Mouse (Mus musculus): ENCODE measurements around the gene Trim62.

The Trim62 gene

DNA sequence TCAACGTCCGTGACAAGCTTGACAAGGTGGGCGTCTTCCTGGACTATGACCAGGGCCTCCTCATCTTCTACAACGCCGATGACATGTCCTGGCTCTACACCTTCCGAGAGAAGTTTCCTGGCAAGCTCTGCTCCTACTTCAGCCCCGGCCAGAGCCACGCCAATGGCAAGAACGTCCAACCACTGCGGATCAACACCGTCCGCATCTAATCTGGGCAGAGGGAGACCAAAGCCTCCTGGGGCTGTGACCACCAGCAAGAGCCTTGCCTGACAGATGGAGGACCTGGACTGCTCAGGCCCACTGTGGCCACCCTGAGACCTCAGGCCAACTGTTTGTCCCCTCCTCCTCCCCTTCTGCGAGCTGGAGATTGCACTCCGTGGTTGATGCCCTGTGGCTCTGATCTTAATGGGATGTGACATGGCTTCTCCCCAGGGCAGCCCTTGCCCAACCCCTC lies 26.0 kb downstream of the Trim62 start:
- DNase-seq (ENCODE audit: low read depth, low spot score): no peak

DNA sequence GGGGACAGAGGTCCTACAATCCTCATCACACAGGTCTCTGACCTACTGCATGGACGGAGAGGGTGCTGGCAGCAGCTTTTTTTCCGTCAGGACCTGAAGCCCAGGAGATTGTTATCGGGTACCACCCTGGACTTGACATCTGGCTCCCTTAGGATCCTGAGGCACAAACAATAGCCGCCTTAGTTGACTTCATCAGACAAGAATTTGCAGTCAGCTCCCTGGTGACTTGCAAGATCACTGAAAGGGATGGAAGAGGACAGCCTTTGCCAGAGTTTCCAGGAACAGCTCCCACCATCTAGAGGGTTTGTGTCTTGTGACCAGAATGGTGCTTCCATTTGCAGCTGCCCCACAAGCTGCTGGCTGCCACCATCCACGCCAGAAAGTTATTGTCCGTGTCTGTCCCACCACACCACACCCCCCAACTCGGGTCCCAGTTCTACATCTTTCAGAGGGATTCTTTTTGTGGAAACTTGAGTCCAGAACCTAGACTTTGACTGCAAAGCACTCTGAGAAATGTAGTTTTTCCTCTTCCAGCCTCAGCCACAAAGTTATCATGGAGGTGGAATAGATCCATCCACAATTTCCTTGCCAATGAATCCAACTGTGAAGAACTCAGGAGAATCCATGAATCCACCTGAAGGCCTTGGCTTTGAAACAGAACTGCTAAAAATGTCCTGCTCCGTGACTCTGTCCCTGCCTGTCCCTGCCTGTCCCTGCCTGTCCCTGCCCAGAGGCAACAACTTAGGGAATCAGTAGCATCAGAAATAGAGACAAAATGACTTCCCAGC lies 27.1 kb downstream of the Trim62 start:
- peak; percentile 50 for DNase-seq (ENCODE audit: low read depth, low spot score)

DNA sequence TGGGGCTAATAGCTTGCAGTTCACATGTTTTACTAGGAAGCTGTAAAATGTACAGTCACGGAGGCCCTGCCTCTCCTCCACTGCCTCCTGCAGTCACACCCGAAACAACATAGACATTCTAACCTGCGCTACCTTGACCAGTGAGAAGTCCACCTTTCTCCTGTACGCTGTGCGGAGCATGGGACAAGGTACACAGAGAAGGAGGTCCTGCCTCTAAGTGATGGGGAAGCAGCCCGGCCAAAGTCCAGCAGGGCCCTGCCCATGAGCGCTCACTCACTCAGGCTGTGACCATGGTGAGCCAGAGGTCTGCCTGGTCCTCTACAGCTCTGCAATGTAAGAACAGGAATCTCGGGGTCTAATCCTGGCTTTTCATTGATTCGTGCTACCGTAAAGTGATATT lies 28.7 kb downstream of the Trim62 start:
- no peak for DNase-seq (ENCODE audit: low read depth, low spot score)

DNA sequence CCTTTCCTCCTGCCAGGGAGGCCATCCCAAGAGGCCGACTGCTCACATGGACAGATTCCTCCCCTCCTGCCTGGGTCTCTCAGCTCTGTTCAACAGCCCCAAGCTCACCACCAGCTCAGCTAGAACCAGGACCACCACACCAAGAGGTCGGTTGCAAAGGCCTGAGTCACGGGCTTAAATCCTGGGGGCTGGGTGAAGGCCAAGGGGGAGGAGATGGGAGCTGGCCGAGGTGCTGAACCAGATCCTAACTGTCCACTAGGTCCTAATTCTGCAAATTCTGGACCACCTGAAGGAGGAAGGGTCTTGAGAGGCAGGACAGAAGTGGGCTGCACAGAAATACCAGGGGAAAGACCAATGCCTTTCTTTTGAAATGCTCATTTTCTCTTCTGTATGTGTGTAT lies 30.4 kb downstream of the Trim62 start:
- peak; percentile 59 for DNase-seq (ENCODE audit: low read depth, low spot score)

DNA sequence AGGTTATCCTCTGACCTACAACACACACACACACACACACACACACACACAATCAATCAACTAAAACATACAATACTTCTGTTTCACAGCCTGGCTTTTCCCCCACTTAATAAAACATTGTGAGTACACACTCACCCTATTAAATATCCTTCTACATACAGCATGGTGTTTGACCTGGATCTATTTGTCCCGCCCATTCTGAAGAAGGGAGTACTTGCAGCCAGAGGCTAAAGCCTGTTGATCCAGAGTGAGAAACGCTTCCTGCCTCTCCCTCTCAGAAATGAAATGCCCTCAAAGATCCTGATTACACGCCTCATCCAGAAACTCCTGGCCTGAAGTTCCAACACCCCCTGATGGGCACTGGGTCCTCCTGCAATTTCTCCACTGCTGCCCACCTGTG lies 33.7 kb downstream of the Trim62 start:
- no peak for DNase-seq (ENCODE audit: low read depth, low spot score)

DNA sequence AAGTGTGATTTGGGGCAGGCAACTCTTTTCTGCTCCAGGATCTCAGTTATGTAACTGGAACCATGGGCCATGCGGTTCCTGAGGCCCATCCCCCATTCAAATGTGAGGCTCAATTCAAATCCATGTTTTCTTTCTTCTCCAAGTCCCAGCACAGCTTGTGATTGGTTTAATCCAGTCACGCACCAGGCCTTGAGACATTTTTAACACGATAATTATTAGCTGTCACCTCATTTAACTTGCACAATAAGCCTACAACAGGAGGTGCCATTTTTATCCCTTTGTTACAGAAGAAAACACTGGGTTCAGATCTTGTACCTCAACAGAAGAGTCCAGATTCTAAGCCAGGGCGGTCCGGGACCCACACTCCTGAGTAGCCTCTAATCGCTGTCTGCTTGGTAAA lies 34.4 kb downstream of the Trim62 start:
- no peak for DNase-seq (ENCODE audit: low read depth, low spot score)

DNA sequence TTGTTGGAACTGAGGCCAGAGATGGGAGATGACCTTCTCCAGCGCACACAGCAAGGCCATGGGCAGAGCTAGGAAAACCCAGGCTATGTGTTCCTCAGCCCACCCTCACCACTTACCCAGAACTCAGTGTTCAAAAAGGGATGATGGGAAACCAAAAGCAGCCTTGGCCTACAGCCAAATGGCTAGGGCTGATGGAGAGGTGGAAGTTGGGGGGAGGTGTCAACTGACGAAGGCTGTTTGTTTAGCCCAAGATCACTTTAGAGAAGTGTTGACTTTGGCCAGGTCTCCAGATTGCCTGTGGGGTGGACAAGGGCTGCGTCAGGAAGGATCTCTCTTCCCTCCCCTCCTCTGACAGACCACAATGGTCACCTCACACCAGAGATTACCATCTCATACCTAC lies 34.8 kb downstream of the Trim62 start:
- no peak for DNase-seq (ENCODE audit: low read depth, low spot score)

DNA sequence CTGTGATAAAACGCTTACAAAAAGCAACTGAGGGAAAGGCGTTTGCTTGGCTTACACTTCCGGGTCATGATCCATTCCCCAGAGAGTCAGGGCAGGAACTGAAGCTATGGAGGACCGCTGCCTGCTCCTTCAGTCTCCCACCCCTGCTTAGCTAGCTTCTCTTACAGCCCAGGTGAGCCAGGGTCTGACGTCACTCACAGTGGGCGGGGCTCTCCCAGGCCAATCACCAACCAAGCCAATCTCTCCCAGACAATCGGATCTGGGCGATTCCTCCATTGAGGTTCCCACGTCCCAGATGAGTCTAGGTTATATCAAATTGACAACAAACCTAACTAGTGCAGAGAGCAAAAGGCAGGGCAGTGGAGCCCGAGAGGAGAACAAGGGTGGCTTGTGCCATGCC lies 35.7 kb downstream of the Trim62 start:
- no peak for DNase-seq (ENCODE audit: low read depth, low spot score)

DNA sequence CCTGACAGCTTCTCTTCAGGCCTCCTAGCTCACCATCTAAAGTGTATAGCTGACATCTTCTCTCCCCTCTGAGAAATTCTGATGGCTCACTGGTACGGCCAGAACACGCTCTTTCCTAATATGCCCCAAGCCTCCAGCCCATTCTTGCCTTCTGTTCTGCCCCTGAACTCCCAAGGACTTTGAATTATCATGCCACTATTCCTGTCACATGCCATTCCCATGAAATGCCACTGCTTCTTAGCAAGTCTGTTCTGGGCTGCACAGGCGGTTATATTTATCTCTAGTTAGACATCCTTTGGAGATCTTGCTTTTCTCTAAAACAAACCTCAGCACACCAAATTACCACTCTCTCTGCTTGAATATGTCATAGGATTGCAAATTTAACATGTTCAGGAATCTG lies 40.2 kb downstream of the Trim62 start:
- no peak for DNase-seq (ENCODE audit: low read depth, low spot score)

DNA sequence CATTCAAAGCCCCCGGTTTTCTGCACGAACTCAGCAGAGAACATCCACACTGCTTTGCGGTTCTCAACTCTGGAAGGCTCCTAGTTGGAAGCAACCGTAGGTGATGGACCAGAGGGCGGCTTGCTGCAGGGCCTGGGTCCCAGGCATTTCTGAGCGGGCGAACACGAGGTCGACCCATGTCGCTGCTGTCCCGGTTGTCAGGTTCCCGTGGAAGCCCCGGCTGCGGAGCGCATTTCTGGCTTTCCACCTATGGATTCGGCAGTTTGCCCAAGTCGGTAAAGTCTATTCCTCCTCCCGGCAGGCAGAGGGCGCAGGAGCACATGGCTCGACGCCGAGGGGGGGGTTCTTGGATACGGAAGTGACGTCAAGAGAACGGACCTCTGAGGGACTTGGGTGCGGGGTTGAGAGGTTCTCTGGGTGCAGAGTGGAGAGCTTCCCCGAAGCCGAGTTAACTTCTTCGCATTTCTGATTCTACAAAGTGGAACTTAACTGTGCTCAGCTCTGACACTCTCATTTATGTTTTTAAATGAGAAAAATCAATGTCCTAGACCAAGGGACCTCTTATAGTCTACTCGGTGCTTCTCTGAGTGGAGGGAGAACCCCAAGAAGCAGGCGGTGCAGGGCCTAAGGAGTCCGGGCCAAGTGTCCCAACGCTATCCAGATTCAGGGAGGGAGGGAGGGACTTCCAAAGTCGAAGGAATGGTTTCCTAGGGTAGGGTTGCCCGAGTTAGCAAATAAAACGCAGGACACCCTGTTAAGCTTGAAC lies 41.6 kb downstream of the Trim62 start:
- peak; percentile 35 for DNase-seq (ENCODE audit: low read depth, low spot score)

DNA sequence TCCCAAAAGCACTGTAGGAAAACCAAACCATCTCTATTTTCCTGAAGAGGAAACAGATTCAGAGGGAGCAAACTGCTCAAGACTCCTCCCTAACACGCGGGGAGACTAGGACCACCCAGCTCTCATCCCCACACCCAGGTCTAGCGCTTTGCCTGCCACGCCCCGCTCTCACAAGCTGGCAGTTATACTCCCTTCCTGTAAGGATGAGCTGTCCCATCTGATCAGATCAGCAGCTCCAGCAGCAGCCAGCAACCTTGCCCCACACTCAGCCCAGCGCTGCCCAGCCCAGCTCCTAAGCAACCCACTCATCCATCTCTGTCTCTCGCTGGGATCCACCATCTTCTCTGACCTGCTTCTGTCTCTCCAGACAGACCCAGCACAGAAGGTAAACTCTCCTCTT lies 49.4 kb downstream of the Trim62 start:
- no peak for DNase-seq (ENCODE audit: low read depth, low spot score)

DNA sequence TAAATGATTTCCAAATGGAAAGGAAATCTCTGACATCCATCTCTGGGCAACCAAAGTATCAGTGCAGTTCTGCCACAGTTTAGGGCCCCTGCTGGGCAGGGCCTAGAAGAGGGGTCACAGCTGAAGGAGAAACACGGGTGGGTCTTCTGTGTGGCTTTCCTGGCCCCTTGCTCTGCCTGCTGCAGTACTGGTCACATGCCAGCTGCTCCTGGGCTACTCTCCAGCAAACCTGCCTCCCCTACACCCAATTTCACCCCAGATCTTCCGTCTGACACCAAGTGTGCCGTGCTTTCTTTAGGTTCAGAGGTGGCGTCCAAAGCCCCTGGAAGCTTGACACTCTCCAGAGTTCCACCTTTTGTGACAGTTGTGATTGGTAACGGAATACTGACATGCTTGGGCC lies 52.2 kb downstream of the Trim62 start:
- DNase-seq (ENCODE audit: low read depth, low spot score): no peak

DNA sequence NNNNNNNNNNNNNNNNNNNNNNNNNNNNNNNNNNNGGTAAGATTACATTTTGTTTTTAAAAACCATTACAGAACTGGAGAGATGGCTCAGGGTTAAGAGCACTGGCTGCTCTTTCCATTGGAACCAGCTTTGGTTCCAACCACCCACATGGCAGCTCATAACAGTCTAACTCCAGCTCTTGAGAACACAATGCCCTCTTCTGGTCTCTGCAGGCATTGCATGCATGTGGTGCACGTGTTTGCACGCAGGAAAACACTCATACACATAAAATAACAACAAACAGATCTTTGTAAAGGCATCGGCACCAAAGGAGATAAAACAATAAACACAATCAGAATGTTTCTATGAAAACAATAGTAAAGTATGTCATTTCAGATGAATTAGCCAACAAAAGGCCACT lies 59.0 kb downstream of the Trim62 start:
- no peak for DNase-seq (ENCODE audit: low read depth, low spot score)

DNA sequence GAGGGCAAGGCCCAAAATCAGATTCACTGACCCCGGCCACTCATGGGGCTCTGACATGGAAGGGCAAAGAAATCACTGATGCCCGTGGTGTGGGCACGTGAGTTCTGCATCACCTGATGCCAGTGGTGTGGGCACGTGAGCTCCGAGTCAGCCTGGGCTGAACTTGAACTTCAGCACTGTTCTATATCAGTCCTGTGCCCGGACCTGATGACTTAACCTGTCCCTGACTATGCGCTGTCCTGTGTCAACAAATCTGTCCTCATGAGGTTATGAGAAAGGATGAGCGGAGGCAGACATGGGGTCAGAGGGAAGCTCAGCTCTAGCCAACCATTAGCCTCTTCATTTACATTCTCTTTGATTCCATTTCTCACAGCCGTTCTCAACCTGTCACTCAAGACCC lies 63.4 kb downstream of the Trim62 start:
- no peak for DNase-seq (ENCODE audit: low read depth, low spot score)

DNA sequence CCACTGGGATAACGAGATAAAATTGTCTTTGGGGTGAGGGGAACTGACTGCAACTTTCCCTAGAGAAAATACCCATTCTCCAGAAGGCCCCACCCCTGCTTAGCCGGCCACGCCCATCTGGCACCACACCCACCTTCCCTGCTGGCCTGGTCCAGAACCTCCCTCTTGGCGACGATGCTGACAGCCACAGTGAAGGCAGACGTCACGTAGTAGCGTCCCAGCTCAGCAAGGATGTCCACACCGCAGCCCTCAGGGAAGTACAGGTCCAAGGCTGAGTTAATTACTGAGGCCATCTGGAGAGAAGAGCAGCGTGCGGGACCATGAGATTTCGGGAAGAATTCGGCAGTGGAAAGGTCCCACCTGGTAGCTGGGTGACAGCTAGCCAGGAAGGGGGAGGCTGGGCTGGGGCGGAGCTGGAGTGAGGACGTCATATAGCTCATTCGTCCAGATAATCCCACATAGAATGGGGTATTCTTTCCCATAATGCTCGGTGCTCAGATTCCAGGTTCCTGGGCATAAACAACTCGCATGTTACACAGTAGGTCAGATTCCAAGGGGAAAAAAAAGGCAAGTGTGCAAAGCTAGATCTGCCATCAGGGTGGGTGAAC lies 64.0 kb downstream of the Trim62 start:
- DNase-seq (ENCODE audit: low read depth, low spot score): no peak

DNA sequence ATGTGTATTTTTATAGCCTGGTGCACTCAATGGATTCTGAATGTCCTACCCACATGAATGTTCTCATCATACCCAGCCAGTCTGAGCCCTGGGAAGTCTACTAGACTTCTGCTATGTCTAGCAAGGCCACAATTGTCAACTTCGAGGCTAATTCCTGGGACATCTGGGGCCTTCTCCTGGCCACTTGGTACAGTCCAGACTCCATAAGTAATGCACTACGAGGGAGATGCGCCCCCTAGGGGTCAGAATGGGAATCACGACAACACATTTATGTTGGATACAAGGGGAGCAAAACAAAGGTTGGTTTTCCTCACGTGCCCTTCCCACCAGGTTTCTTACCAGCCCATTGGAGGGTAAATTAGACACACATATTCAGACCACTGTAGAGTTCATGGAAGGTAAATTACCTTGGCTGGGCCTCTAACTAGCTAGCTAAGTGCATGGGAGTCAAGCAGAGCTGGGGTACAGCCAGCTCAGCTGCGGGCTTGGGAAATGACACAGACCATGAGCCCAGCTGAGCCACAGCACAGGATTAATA lies 64.8 kb downstream of the Trim62 start:
- DNase-seq (ENCODE audit: low read depth, low spot score): peak; percentile 60

DNA sequence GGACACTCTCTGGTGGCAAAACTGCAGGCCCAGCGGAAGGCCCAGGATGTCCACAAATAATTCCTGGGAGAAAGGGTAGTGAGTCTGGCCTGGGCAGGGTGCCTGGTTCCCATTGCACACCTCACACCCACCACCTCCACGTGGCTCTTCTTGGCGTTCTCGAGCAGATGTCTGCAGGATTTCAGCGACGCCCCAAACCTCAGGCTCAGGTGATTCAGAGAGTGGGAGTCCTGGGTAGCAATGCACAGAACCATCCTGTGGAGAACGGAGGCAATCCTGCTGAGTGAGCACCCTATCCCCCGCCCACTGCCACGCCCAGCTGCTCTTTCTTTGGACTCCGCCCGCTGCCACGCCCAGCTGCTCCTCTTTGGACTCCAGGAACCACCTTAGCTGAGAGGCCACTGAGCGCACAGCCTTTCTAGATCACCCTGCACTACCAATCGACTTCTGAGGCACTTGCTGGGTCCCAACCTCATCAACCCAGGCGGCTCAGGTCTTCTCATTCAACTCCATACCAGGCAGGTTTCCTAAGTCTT lies 66.2 kb downstream of the Trim62 start:
- no peak for DNase-seq (ENCODE audit: low read depth, low spot score)

DNA sequence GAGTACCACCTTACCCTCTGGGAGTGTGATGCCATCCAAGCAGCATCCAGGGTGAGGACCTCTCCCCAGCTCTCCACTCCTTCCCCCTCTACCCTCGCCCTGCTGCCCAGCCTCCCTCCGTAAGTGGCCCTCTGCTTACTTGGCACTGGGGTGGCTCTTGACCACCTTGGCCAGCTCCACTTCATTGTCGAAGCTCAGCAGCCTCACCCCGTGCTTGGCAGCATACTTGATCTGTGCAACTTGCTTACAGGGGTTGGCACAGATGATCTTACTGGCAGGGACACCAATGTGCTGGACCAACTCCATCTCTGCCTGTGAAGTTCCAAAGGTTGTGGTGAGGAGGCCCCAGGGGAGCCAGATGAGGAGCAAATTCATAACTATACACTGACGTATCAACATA lies 67.1 kb downstream of the Trim62 start:
- peak; percentile 55 for DNase-seq (ENCODE audit: low read depth, low spot score)

DNA sequence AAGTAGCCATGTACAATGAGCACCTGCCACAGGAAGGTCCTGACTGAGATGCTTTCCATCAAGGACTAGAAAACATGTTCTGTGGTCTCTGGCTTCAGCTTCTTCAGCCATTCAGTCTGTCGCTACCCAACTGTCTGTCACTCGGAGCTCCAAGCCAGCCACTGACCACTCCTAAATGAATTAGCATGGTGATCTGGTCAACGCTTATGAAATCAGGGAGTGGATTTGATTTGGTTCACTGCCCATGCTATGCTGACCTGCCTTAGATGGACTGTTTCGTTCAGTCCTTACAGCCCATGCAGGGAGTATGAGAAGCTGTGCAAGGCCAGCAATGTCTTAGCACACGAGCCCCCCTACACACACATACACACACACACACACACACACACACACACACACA lies 70.5 kb downstream of the Trim62 start:
- no peak for DNase-seq (ENCODE audit: low read depth, low spot score)

DNA sequence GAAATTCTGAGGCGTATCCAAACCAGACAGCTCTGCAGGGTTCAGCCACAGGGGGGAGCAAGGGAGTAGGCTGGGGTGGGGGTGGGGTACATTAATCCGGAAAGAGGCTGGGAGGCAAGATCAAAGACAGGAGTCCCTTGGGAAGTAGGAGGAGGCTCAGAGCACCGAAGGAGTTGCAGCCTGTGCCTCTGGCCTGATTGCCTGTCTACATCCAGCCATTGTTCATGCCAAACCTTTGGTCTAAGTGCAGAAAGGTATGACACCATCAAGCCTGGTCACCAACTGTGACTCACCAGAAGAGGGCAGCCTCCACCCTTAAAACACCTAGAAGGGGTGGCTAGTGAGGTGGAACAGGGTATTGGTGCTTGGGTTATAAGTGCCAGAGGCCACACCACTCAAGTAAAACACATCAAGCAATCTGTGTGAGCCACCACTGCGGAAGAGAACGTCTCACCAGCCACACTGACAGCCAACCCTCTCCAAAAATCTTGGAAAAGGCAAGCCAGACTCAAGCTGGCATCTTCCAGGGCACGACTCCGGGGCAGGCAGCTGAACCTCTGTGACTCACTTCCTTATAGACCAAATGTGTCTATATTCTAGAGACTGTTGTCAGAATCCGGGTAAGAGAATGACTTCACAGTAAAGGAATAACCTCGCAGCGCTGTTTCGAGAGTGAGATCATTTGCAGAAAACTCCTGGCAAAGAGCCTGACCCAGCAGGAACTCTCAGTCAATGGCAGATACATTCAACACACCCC lies 74.0 kb downstream of the Trim62 start:
- peak; percentile 90 for DNase-seq (ENCODE audit: low read depth, low spot score)

DNA sequence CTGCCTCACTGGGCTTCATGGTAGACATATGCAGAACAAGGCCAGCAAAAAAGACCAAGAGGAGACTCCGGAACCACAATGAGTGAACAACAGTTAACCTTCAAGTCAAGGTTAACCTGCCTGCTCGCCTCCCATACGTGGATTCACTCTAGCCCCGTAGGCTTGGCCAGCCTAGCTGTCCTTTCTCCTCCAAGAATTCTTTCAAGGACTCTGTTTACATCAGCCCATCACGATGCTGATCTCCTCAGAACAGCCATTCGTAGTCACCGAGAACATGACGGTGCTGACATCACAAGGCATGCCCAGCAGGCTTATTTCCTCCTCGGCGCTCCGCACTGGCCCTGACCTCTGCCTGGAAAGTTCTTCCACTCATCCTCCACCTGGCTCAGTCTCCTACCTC lies 74.8 kb downstream of the Trim62 start:
- DNase-seq (ENCODE audit: low read depth, low spot score): no peak
